Mouse (Mus musculus) lung, embryonic 16.5 days (tissue): ENCODE measurements around the gene Ngdn. TPM values are rescaled to one million over a fixed set of nuclear protein-coding genes. Genes with fewer than 3 reads are reported as not detected.

Experiments used
- ATAC-seq: fragments of 200-750 bp; cut with Nextera tagmentation; 2 replicates; pipeline ENCODE4 v1.8.0; 2017; ENCODE audit warnings: low read depth, mild to moderate bottlenecking, moderate library complexity
- H3K27ac ChIP-seq: fragments of 300-500 bp; sonication (generic); 2 replicates; pipeline ENCODE4 v1.5.1; 2014; ENCODE audit warnings: mild to moderate bottlenecking, control low read depth, low read length
- H3K27me3 ChIP-seq: fragments of 300-500 bp; sonication (generic); 2 replicates; pipeline ENCODE4 v1.6.1; 2014; ENCODE audit warnings: low read depth, low read length, mixed read lengths; ENCODE audit not compliant: control insufficient read depth, insufficient read depth
- H3K36me3 ChIP-seq: fragments of 300-500 bp; sonication (generic); 2 replicates; pipeline ENCODE4 v1.6.1; 2014; ENCODE audit warnings: low read length; ENCODE audit not compliant: control insufficient read depth, insufficient read depth
- H3K4me1 ChIP-seq: fragments of 300-500 bp; sonication (generic); replicated peaks from 2 replicates; pipeline ENCODE4 v1.6.1; 2014; ENCODE audit warnings: low read length, mixed read lengths; ENCODE audit not compliant: control insufficient read depth, insufficient read depth
- H3K4me2 ChIP-seq: fragments of 300-500 bp; sonication (generic); 2 replicates; pipeline ENCODE4 v1.6.1; 2014; ENCODE audit warnings: low read depth, low read length, control low read depth
- H3K4me3 ChIP-seq: fragments of 300-500 bp; sonication (generic); 2 replicates; pipeline ENCODE4 v1.5.1; 2014; ENCODE audit warnings: mild to moderate bottlenecking, low read length, control low read depth
- H3K9ac ChIP-seq: fragments of 300-500 bp; sonication (generic); 2 replicates; pipeline ENCODE4 v1.6.1; 2014; ENCODE audit warnings: low read length, control low read depth
- H3K9me3 ChIP-seq: fragments of 300-500 bp; sonication (generic); 2 replicates; pipeline ENCODE4 v1.6.1; 2016; ENCODE audit warnings: low read length; ENCODE audit not compliant: control insufficient read depth
- WGBS: fragments of 180-500 bp; shearing (Covaris S2); extraction: QIAGEN DNeasy Blood & Tissue Kit; methylation state at CpG from one replicate; pipeline ENCODE4 v1.1.7; 2014; 5-methylcytosine and 5-hydroxymethylcytosine counted together
- polyA plus RNA-seq: library from polyadenylated mRNA; unstranded; fragments of >200 nt; fragmentation: Nextera tagmentation; extraction: Ambion mirVana; gene quantifications from 2 replicates; pipeline ENCODE4 v1.2.1, GENCODE M21; 2015

Ngdn gene
- polyA plus RNA-seq, 1 experiment from 2014 or later, result 76.9 TPM

DNA sequence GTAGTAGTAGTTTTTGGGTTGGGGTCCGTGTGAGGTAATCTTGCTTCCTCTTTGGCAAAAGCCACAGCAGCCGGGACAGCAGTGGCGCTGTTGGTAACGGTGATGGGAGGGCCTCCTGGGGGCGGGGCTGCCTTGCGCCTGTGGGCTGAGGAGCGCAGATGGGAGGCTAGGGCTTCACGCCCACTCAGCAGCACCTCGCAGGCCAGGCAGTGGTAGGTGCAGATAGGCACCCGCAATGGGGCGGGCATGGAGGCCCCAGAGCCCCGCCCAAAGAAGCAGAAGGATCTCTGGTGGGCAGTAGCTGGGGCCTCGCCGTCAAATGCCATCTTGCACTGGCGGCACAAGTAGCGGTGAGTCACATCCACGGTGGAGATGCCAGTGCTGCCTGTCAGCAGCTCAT, 47.4 kb downstream of the Ngdn start:
- H3K4me3 ChIP-seq, result no peak overlapping the region
- peaks cover 2% of the 10 kb centered on the region; the same call in 1 of the 2 replicates for H3K36me3 ChIP-seq
- WGBS, result 11% methylated on average over 17 of the region's 17 CpGs
- peak; percentile 77 for ATAC-seq
- H3K9ac ChIP-seq, result no peak overlapping the region
- H3K27ac ChIP-seq, result no peak overlapping the region
- no peaks in the 10 kb centered on the region for H3K27me3 ChIP-seq
- peaks cover 3% of the 10 kb centered on the region for H3K4me1 ChIP-seq
- no peaks in the 10 kb centered on the region for H3K9me3 ChIP-seq
- H3K4me2 ChIP-seq, result peak overlapping the region; percentile 28

- no peak overlapping the region for H3K9ac ChIP-seq
Measured at GRCm38 (mm10) chr14:55063117-55063516, 47.9 kb downstream of the Ngdn start.

DNA sequence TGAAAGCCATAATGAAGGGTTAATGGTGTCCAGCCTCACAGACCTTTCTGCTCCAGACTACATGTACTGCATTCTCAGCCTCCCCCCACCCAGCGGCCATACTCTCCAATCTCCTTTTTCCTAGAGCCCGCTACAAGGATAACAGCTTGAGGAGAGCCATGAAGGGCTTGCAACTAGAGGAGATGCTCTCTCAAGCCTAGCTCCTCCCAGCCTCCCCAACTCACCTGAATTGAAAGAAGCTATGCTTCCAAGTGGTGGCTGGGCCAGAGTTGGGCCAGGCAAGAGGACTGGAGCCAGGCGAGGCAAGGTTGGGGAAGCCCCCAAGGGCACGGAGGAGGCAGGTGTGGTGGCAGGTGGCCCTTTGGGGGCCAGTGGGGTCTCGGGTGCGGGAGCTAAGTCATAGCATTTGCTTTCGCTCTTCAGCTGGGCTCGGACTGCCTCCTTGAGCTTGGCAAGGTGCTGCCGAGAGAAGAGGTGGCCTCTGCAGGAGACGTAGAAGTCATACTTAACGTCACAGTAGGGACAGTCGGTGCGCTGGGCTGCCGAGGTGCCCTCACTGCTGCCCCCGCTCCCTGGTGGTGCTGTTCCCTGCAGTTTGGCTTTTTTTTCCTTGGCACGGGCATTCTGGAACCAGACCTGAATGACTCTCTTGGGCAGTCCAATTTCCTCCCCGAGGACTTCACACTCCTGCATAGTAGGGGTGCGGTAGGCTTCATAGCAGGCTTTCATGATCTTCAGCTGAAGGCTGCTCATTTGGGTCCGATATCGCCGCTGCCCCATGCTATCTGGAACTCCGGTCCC, 48.5 kb downstream of the Ngdn start:
- 81% methylated on average over 22 of the region's 22 CpGs for WGBS
- Histone ChIP-seq H3K9me3 (no peaks in the 10 kb centered on the region), H3K4me2 (no peak overlapping the region), H3K4me3 (no peak overlapping the region), H3K36me3 (peaks cover 2% of the 10 kb centered on the region; the same call in 1 of the 2 replicates), H3K27ac (no peak overlapping the region), H3K4me1 (peaks cover 3% of the 10 kb centered on the region), H3K27me3 (no peaks in the 10 kb centered on the region), H3K9ac (no peak overlapping the region)
- no peak for ATAC-seq

More at GRCm38 (mm10) chr14:55063117-55063516, 47.9 kb downstream of the Ngdn start:
- Histone ChIP-seq H3K36me3 (peaks cover 2% of the 10 kb centered on the region; the same call in 1 of the 2 replicates), H3K9me3 (no peaks in the 10 kb centered on the region), H3K4me2 (no peak overlapping the region), H3K27ac (no peak overlapping the region), H3K4me3 (no peak overlapping the region), H3K27me3 (no peaks in the 10 kb centered on the region), H3K4me1 (peaks cover 3% of the 10 kb centered on the region)
- ATAC-seq, result no peak
- WGBS, result 84% methylated on average over 5 of the region's 5 CpGs

DNA sequence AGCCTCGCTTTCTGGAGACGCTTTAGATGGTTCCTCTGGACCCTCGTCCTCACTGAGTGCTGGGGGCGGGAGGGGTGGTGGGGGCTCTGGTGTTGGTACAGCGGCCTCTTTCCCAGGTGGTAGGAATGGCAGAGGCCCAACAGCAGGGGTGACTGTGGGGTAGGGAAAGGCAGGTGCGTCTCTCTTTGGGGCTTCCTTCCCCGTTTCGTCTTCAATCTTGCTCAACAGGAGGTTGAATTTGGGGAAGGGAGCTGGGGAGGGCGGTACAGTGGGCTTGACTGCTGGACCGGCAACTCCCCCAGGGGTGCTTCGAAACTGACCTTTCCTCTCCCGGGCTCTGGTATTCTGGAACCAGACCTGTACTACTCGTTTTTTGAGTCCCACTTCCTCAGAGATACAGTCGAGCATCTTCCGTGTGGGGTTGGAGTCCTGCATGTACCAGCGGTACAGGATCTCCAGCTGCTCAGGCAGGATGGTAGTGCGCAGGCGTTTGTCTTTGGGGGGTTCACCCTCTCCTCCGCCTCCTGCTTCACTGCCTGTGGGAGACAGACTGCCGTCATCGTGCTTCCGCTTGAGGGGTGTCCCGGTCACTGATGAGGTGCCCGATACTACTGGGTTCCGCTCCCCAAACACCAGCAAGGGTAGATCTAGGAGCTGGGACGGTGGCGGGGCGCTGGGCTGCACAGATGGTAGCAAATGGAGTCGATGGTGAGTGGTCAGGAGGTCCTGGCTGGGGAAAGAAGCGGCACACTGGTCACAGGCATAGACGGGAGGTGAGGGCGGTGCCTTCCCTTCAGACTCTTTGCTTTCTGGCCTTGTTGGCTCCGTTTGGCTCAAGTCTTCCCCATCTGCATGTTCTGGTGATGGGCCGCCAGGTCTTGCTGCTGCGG, 49.5 kb downstream of the Ngdn start:
- WGBS, result 67% methylated on average over 35 of the region's 35 CpGs
- no peak for ATAC-seq
- H3K4me2 ChIP-seq, result no peak overlapping the region
- no peaks in the 10 kb centered on the region for H3K27me3 ChIP-seq
- no peak overlapping the region for H3K27ac ChIP-seq
- H3K4me1 ChIP-seq, result peaks cover 3% of the 10 kb centered on the region
- no peaks in the 10 kb centered on the region for H3K9me3 ChIP-seq
- no peak overlapping the region for H3K9ac ChIP-seq
- H3K4me3 ChIP-seq, result no peak overlapping the region
- H3K36me3 ChIP-seq, result peaks cover 2% of the 10 kb centered on the region; the same call in 1 of the 2 replicates

GRCm38 (mm10) chr14:55065391-55065790, 50.1 kb downstream of the Ngdn start:
- Histone ChIP-seq H3K9me3 (no peaks in the 10 kb centered on the region), H3K27me3 (no peaks in the 10 kb centered on the region), H3K4me1 (peaks cover 3% of the 10 kb centered on the region), H3K4me3 (no peak overlapping the region), H3K27ac (no peak overlapping the region), H3K36me3 (peaks cover 2% of the 10 kb centered on the region; the same call in 1 of the 2 replicates), H3K9ac (no peak overlapping the region), H3K4me2 (no peak overlapping the region)
- WGBS, result 81% methylated on average over 13 of the region's 13 CpGs
- ATAC-seq, result no peak

DNA sequence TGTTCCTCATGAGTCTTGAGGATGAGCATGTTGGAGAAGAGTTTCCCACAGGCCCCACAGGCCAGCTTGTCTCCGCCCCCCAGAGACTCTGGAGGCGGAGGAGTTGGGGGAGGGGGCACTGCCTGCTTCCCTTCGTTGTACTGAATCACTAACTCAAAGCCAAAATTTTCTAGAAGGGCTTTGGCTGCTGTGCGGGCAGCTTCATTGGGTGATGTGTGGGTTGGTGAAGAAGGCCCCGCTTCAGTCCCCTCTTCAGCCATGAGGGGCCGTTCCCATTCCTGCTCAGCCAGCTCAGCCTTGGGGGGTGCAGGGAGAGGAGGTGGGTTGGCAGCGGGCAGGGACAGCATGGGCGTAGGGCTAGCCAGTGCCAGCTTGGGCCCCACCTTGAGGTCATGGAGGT, 50.8 kb downstream of the Ngdn start:
- no peaks in the 10 kb centered on the region for H3K9me3 ChIP-seq
- no peak for ATAC-seq
- no peak overlapping the region for H3K4me3 ChIP-seq
- H3K27ac ChIP-seq, result no peak overlapping the region
- WGBS, result 86% methylated on average over 8 of the region's 8 CpGs
- H3K9ac ChIP-seq, result no peak overlapping the region
- no peak overlapping the region for H3K4me2 ChIP-seq
- H3K27me3 ChIP-seq, result no peaks in the 10 kb centered on the region
- H3K36me3 ChIP-seq, result peaks cover 2% of the 10 kb centered on the region; the same call in 1 of the 2 replicates
- H3K4me1 ChIP-seq, result peaks cover 3% of the 10 kb centered on the region

- Histone ChIP-seq H3K9ac (no peak overlapping the region), H3K27me3 (no peaks in the 10 kb centered on the region), H3K4me2 (no peak overlapping the region), H3K4me1 (no peaks in the 10 kb centered on the region), H3K4me3 (no peak overlapping the region), H3K36me3 (no peaks in the 10 kb centered on the region; the same call in 1 of the 2 replicates), H3K9me3 (no peaks in the 10 kb centered on the region), H3K27ac (no peak overlapping the region)
- 29% methylated on average over 19 of the region's 19 CpGs for WGBS
- no peak for ATAC-seq
Measured at GRCm38 (mm10) chr14:55071756-55072155, 56.5 kb downstream of the Ngdn start.
